Mouse (Mus musculus) limb, embryonic 13.5 days (tissue): ENCODE measurements around the gene Trim47. TPM values are rescaled to one million over a fixed set of nuclear protein-coding genes. Genes with fewer than 3 reads are reported as not detected.
A peak's percentile ranks its signal among the peaks of the same experiment; 100 is the strongest.

Source experiments
- ATAC-seq: fragments of 200-750 bp; cut with Nextera tagmentation; 2 replicates; pipeline ENCODE4 v1.8.0; 2017; ENCODE audit warnings: low read depth, moderate number of reproducible peaks, moderate TSS enrichment; ENCODE audit not compliant: low FRiP score
- H3K27ac ChIP-seq: fragments of 300-500 bp; sonication (generic); 2 replicates; pipeline ENCODE4 v1.5.1; 2015; ENCODE audit warnings: inconsistent platforms, mild to moderate bottlenecking, moderate library complexity
- H3K27me3 ChIP-seq: fragments of 300-500 bp; sonication (generic); 2 replicates; pipeline ENCODE4 v1.6.1; 2015; ENCODE audit warnings: mild to moderate bottlenecking, inconsistent platforms
- H3K36me3 ChIP-seq: fragments of 300-500 bp; sonication (generic); 2 replicates; pipeline ENCODE4 v1.6.1; 2015; ENCODE audit warnings: inconsistent platforms, mild to moderate bottlenecking, moderate library complexity
- H3K4me1 ChIP-seq: fragments of 300-500 bp; sonication (generic); 2 replicates; pipeline ENCODE4 v1.6.1; 2015; ENCODE audit warnings: inconsistent platforms
- H3K4me2 ChIP-seq: fragments of 300-500 bp; sonication (generic); replicated peaks from 2 replicates; pipeline ENCODE4 v1.6.1; 2015; ENCODE audit warnings: inconsistent platforms, mild to moderate bottlenecking, moderate library complexity
- H3K4me3 ChIP-seq: fragments of 300-500 bp; sonication (generic); 2 replicates; pipeline ENCODE4 v1.5.1; 2015; ENCODE audit warnings: moderate library complexity, mild to moderate bottlenecking, inconsistent platforms
- H3K9ac ChIP-seq: fragments of 300-500 bp; sonication (generic); 2 replicates; pipeline ENCODE4 v1.6.1; 2015; ENCODE audit warnings: mild to moderate bottlenecking, inconsistent platforms
- H3K9me3 ChIP-seq: fragments of 300-500 bp; sonication (generic); 2 replicates; pipeline ENCODE4 v1.6.1; 2016; ENCODE audit warnings: inconsistent platforms
- WGBS: fragments of 180-500 bp; shearing (Covaris S2); methylation state at CpG from one replicate; pipeline ENCODE4 v1.1.7; 2015; 5-methylcytosine and 5-hydroxymethylcytosine counted together
- polyA plus RNA-seq: library from polyadenylated mRNA; unstranded; fragments of >200 nt; fragmentation: Nextera tagmentation; extraction: Ambion mirVana; gene quantifications from 2 replicates; pipeline ENCODE4 v1.2.1, GENCODE M21; 2015

Trim47 gene
- polyA plus RNA-seq, 1 experiment from 2014 or later = 15.9 TPM

- no peaks in the 10 kb centered on the region for H3K36me3 ChIP-seq
- H3K4me3 ChIP-seq = no peak overlapping the region
- H3K9me3 ChIP-seq = no peaks in the 10 kb centered on the region
- no peak overlapping the region for H3K9ac ChIP-seq
- H3K4me2 ChIP-seq = no peak overlapping the region
- peaks cover 59% of the 10 kb centered on the region for H3K27me3 ChIP-seq
- 80% methylated on average over 19 of the region's 19 CpGs for WGBS
- H3K27ac ChIP-seq = no peak overlapping the region
- no peak for ATAC-seq
- H3K4me1 ChIP-seq = peaks cover 42% of the 10 kb centered on the region
Measured at GRCm38 (mm10) chr11:116111611-116112203, 15.3 kb downstream of the Trim47 start.

GRCm38 (mm10) chr11:116111067-116111466 is 15.9 kb downstream of the Trim47 start:
- Histone ChIP-seq H3K27me3 (peaks cover 65% of the 10 kb centered on the region), H3K4me3 (0 out of 2 replicates have a peak overlapping the region, but pooled peaks have one; percentile 8), H3K9ac (no peak overlapping the region), H3K36me3 (no peaks in the 10 kb centered on the region), H3K27ac (no peak overlapping the region), H3K4me1 (peaks cover 47% of the 10 kb centered on the region), H3K4me2 (no peak overlapping the region), H3K9me3 (no peaks in the 10 kb centered on the region)
- ATAC-seq = no peak
- 79% methylated on average over 4 of the region's 4 CpGs for WGBS

DNA sequence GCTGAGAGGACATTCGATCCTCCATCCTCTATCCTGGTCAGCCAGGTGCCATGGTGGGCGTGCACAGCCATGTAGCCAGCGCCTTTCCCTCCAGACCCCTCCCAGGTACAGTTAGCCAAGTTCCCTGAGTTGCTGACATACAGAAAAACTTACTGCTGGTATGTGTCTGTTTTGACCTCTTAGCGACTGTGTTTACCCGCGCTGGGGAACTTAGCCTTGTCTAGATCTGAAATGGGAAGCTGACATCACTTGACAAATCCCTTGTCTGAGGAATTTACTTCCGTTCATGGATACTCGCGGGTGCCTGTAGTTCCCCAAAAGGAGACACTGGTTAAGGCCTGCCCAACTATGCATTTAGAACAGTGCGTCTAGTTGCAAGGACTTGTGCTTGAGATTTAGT is 16.5 kb downstream of the Trim47 start:
- Histone ChIP-seq H3K36me3 (no peaks in the 10 kb centered on the region), H3K4me3 (peak overlapping the region; percentile 52), H3K9ac (peak overlapping the region; percentile 73), H3K9me3 (no peaks in the 10 kb centered on the region), H3K27me3 (peaks cover 70% of the 10 kb centered on the region), H3K4me1 (peaks cover 52% of the 10 kb centered on the region), H3K27ac (peak overlapping the region; percentile 33; the same call in 1 of the 2 replicates), H3K4me2 (peak overlapping the region; percentile 72)
- no peak for ATAC-seq
- WGBS = 27% methylated on average over 10 of the region's 10 CpGs

DNA sequence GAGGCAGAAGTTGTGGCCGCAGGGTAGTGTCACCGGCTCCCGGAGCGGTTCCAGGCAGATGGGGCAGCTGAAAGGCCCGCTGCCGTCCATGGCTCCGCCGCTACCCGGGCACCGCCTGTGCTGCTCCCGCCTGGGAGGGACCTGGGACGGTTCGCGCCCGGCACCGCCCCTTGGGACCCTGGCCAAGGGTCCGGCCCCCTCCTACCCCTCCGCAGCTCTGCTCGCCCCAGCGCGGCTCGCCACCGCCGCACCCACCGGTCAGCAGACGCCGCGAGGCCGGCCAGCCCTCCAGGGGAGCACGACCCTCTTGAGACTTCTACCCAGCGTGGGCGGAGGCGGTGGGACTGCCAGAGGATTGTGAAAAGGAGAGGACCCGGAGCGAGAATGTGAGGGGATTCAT is 16.9 kb downstream of the Trim47 start:
- Histone ChIP-seq H3K27me3 (peaks cover 73% of the 10 kb centered on the region), H3K4me2 (peak overlapping the region; percentile 72), H3K4me3 (peak overlapping the region; percentile 52), H3K9me3 (no peaks in the 10 kb centered on the region), H3K27ac (peak overlapping the region; percentile 33; the same call in 1 of the 2 replicates), H3K4me1 (peaks cover 54% of the 10 kb centered on the region), H3K9ac (peak overlapping the region; percentile 73), H3K36me3 (no peaks in the 10 kb centered on the region)
- ATAC-seq = peak; percentile 44; the same call in 1 of the 2 replicates
- 2% methylated on average over 29 of the region's 35 CpGs for WGBS

DNA sequence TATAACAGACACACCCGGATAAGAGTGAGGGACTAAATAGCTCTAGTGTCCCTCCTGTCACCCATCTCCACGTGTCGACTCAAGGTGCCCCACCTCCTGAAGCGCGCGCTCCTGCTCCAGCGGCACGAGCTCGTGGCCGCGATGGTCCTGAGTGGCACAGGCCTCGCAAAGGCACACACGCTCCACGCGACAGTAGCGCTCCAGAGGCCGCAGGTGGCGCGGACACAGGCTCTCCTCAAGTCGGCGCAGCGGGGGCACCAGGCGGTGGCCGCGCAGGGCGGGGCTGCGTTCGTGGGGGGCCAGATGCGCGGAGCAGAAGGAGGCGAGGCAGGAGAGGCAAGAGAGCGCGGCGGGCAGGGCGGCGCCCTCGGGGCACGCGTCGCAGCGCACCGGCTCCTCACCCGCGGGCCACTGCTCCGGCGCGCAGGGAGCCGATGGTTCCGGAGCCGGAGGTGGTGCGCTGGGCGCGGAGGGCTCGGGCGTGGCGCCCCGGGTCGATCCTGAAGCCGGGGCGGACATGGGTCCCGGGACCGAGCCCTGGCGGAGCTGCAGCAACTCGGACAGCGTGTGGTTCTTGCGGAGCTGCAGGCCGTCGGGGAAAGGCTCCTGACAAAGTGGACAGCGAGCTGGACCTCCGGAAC is 17.4 kb downstream of the Trim47 start:
- peaks cover 73% of the 10 kb centered on the region for H3K27me3 ChIP-seq

DNA sequence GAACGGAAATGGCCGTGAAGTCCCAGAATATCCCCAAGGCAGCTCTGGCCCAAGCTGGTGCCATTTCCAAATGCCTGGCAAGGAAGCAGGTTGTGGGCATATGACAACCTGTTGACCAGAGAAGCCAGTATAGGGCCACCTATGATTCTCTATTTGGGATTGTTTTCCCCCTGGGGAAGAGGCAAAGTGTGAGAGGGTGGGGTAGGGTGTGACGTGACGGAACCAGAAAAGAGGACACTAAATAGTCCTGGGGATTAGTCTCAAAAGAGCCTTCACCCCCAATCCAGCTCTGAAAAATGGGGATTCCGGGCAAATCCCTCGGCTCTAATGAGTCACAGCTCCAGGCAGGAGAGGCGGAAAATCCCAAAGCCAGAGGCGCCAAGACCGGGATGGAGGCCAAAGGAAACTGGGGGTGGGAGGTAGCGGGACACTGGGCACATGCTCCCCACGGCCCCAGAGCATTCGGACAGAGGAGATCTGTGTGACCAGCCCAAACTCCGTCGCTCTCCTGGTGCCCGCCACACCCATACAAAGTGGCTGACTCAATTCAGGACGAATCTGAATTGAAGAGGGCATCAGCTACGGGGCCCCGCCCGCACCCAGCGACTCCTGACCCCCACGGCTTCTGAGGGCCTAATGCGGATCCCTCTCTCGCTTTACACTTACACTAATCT is 18.4 kb downstream of the Trim47 start:
- ATAC-seq = no peak
- peak overlapping the region; percentile 73 for H3K9ac ChIP-seq
- WGBS = 5% methylated on average over 23 of the region's 23 CpGs
- peak overlapping the region; percentile 72 for H3K4me2 ChIP-seq
- H3K27me3 ChIP-seq = peaks cover 73% of the 10 kb centered on the region
- no peaks in the 10 kb centered on the region for H3K36me3 ChIP-seq
- no peaks in the 10 kb centered on the region for H3K9me3 ChIP-seq
- peak overlapping the region; percentile 52 for H3K4me3 ChIP-seq
- peaks cover 69% of the 10 kb centered on the region for H3K4me1 ChIP-seq
- H3K27ac ChIP-seq = no peak overlapping the region

More for the DNA sequence above, 17.4 kb downstream of the Trim47 start:
- H3K36me3 ChIP-seq = no peaks in the 10 kb centered on the region
- H3K4me1 ChIP-seq = peaks cover 59% of the 10 kb centered on the region
- H3K27ac ChIP-seq = peak overlapping the region; percentile 15; the same call in 1 of the 2 replicates
- WGBS = 2% methylated on average over 69 of the region's 70 CpGs
- no peaks in the 10 kb centered on the region for H3K9me3 ChIP-seq
- H3K4me3 ChIP-seq = peak overlapping the region; percentile 52
- no peak for ATAC-seq
- H3K9ac ChIP-seq = peak overlapping the region; percentile 73
- H3K4me2 ChIP-seq = peak overlapping the region; percentile 72

DNA sequence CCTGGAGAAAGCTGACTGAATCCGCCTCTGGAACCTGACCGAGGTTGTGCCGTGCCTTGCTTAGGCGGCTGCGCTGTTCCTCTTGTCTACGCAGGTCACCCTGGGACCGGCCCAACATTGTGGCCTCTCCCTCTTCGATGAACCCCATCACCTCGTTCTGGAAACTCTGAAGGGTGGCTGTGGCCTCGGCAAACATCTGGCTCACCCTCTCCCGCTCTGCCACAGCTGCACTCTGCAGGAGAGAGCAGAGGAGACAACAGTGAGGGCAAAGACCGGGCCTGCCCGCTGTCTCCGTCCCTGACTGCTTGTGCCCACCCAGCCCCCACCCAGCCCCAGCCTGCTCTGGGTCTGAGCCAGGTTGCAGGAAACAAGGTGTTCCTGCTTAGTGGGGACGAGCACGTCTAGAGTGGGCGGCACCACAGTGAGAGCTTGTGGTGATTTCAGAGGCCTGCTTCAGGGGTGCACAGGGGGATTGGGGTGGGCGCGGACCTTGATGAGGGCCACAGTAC is 19.2 kb downstream of the Trim47 start:
- Histone ChIP-seq H3K9me3 (no peaks in the 10 kb centered on the region), H3K4me1 (peaks cover 76% of the 10 kb centered on the region), H3K27me3 (peaks cover 73% of the 10 kb centered on the region), H3K4me3 (peak overlapping the region; percentile 52), H3K9ac (peak overlapping the region; percentile 73), H3K36me3 (no peaks in the 10 kb centered on the region), H3K4me2 (peak overlapping the region; percentile 72), H3K27ac (no peak overlapping the region; the same call in 1 of the 2 replicates)
- 10% methylated on average over 19 of the region's 19 CpGs for WGBS
- ATAC-seq = no peak

DNA sequence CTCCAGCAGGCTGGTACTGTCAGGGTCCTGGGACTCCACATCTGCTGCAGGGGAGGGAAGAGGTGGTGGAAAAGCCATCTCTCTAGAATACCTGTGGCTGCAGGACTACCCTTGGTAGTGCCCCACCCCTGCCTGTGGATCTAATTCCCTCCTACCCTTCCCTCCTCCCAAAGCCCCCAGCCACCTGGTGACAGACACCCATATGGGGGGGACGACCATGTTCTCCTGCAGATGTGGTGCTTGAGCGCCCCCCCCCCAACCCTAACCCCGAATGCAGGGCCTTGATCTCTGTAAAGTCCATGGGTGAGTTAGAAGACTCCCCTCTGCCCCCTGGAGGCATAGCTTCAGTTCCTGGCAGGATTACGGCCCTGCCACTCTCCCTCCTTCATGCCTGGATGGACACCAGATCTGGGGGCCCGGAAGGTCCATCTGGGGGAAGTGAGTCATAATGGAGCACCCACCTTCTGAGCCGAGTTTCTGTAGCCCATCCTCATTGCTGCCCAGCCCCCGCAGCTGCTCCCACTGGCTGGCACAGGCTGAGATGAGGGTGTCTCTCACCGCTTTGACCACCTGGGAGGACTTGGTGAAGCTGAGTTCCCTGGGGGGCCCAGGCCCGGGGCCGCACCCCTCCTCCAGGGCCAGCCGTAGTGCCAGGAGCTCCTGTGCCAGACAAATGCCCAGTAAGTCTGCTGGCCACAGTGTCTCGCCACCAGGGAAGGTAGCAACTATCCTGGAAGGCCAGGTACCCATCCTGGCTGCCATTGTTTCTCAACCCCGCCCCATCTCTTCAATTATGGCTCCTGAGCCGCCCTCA is 19.8 kb downstream of the Trim47 start:
- Histone ChIP-seq H3K4me3 (peak overlapping the region; percentile 52), H3K4me2 (peak overlapping the region; percentile 72), H3K9ac (peak overlapping the region; percentile 73), H3K9me3 (no peaks in the 10 kb centered on the region), H3K36me3 (no peaks in the 10 kb centered on the region), H3K27ac (no peak overlapping the region), H3K27me3 (peaks cover 69% of the 10 kb centered on the region), H3K4me1 (peaks cover 79% of the 10 kb centered on the region)
- no peak for ATAC-seq
- 18% methylated on average over 14 of the region's 14 CpGs for WGBS

DNA sequence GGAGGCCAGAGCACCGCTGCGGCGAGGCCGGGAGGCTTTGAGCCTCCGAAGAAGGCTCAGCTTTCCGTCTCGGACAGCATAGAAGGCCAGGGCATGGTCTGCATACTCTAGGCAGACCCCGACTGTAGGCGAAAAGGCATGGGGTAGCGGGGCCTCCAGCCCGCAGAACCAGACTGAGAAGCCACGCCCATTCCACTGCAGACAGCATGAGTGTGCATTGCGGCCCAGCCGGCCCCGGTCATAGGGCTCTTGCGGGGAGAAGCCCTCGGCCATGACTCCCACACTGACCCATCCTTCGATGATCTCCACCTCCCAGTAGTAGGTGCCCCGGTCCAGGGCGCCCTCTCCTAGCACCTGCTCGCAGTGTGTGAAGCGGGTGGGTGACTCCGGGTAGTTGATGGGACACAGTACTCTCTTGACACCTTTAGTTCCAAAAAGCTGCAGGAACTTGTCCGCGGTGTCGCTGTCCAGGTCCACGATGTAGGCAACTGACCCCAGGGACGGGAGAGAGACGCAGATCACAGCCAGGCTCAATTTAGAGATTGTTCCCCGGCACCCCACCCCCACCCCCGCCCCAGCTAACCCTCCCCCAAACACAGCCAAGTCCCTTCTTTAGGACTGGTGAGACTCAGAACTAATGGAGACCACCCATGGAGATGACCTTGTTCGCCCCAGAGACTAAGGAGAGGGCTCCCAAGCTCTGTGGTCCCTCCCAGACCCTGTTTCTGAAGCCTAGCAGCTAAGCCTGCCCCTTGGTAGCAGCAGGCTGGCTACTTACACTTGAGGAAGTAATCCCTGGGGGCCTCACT is 20.7 kb downstream of the Trim47 start:
- 0 out of 2 replicates have a peak, but pooled peaks have one; percentile 4 for ATAC-seq
- Histone ChIP-seq H3K4me1 (peaks cover 88% of the 10 kb centered on the region), H3K36me3 (no peaks in the 10 kb centered on the region), H3K9me3 (no peaks in the 10 kb centered on the region), H3K27me3 (peaks cover 61% of the 10 kb centered on the region), H3K27ac (no peak overlapping the region), H3K4me3 (peak overlapping the region; percentile 22), H3K4me2 (peak overlapping the region; percentile 72), H3K9ac (0 out of 2 replicates have a peak overlapping the region, but pooled peaks have one; percentile 35)
- WGBS = 22% methylated on average over 32 of the region's 32 CpGs

GRCm38 (mm10) chr11:116105065-116105464 is 21.9 kb downstream of the Trim47 start:
- Histone ChIP-seq H3K9ac (no peak overlapping the region), H3K36me3 (no peaks in the 10 kb centered on the region), H3K4me1 (peaks cover 87% of the 10 kb centered on the region), H3K9me3 (no peaks in the 10 kb centered on the region), H3K27me3 (peaks cover 48% of the 10 kb centered on the region), H3K4me3 (no peak overlapping the region), H3K4me2 (no peak overlapping the region), H3K27ac (peak overlapping the region; percentile 77; the same call in 1 of the 2 replicates)
- WGBS = 91% methylated on average over 2 of the region's 2 CpGs
- no peak for ATAC-seq
